Mouse (Mus musculus): ENCODE data around the gene Irs3.
"Not testable (repeated sequence)": the region's sequence is repeated elsewhere in the genome, so short reads cannot be mapped to it uniquely, and the experiment has no call there.

Irs3 gene

DNA sequence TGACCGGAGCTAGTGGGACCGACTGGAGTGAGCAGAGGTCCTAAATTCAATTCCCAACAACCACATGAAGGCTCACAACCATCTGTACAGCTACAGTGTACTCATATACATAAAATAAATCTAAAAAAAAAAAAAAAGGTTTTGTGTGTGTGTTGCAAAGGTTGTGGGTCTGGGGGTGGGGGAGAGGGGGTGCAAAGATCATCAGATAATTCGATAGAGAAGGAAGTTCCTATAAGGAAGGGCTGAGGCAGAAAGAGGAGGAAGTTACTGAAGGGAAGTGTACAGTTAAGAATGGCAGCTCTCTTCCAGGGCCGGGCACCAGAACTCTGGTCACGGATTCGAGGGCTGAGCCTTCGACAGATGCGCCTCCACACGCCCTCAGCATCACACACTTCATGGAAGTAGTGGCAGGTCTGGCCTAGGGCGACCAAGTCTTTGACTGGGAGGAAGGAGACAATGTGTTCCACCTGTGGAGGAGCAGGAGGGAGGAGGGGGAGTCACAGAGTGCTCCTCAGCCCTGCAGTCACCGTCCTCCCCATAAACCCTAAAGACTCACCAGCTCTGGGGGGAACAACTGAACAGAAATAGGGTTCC is 21.5 kb downstream of the Irs3 start:
- no peak for DNase-seq (ENCODE audit: low read depth)

DNA sequence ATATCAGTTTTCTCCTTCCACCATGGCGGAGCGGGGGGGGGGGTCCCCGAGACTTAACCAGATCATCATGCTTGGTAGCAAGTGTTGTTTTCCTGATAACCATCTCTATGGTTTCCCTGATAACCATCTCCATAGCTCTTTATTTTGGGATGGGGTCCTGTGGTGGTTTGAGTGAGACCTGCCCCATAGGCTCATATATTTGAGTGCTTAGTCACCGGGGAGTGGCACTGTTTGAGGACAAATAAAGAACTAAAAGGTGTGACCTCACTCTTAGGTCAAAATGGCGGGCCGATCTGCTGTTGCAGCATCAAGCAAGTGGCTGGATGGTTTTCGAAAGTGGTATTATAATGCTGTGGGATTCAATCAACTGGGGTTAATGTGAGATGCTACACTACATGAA is 30.2 kb downstream of the Irs3 start:
- no peak for DNase-seq (ENCODE audit: low read depth)

- DNase-seq (ENCODE audit: low read depth), result not testable (repeated sequence)
Observed at GRCm38 (mm10) chr5:137614921-137615320, 30.6 kb downstream of the Irs3 start.

DNA sequence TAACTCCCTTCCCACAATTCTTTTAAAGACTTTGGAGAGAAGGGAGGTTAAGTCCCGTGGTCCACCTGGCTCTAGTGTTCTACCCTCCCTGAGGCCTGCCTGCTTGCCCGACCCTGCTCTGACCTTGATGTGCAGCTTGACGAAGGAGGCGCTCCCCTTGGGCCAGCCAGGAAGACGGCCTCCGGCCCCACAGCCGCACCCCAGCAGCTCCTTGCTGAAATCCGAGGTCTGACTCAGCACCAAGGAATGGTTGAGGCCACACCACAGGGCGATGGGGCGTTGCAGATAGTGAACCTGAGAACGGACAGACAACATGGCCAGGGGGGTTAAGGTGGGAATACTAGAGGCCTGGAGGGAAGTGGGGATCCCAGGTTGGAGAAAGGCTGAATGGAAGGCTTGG is 32.0 kb downstream of the Irs3 start, which contains the start of gene Pcolce:
Gene Pcolce (minus strand): TSS at position 235 of the 400 bp plus-strand sequence.
- DNase-seq (ENCODE audit: low read depth), result no peak

- DNase-seq (ENCODE audit: low read depth), result no peak
Observed at GRCm38 (mm10) chr5:137613076-137613475, 32.4 kb downstream of the Irs3 start.

DNA sequence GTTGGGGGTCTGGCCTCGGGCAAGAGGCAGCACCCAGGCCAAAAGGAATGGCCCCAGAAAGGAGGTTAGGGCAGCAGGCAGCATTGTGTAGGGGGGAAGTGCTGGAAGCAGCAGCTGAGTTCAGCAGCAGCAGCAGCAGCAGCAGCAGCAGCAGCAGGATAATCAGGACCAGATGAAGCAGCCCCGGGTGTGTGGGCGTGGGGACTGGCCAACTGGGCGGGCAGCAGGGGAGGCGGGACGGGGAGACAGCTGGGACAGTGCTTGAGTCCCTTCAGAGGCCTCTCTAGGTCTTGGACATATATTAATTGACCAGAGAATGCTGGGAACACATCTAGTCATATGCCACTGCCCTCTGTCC is 34.3 kb downstream of the Irs3 start:
- DNase-seq (ENCODE audit: low read depth), result no peak

GRCm38 (mm10) chr5:137610548-137611244 is 34.8 kb downstream of the Irs3 start:
- DNase-seq (ENCODE audit: low read depth), result no peak

- no peak for DNase-seq (ENCODE audit: low read depth)
Observed at GRCm38 (mm10) chr5:137610056-137610455, 35.5 kb downstream of the Irs3 start.

DNA sequence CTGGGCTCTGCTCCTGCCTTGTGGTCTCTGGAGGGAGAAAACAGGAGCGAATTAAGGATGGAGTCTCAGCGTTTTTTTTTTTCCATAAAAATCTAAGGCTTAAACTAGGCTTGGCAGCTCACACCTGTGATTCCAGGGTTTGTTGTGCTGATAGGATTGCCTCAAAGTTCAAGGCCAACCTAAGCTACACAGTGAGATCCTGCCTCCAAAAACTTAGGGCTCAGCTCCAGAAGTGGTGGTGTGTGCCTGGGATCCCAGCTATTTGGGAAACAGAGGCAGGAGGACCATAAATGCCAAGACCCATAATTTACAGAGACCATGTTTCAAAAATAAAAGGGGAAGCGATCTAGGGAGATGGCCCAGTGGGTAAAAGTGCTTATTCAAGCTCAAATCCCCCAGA is 36.2 kb downstream of the Irs3 start:
- no peak for DNase-seq (ENCODE audit: low read depth)

GRCm38 (mm10) chr5:137608654-137609190 is 36.8 kb downstream of the Irs3 start:
- no peak for DNase-seq (ENCODE audit: low read depth)

DNA sequence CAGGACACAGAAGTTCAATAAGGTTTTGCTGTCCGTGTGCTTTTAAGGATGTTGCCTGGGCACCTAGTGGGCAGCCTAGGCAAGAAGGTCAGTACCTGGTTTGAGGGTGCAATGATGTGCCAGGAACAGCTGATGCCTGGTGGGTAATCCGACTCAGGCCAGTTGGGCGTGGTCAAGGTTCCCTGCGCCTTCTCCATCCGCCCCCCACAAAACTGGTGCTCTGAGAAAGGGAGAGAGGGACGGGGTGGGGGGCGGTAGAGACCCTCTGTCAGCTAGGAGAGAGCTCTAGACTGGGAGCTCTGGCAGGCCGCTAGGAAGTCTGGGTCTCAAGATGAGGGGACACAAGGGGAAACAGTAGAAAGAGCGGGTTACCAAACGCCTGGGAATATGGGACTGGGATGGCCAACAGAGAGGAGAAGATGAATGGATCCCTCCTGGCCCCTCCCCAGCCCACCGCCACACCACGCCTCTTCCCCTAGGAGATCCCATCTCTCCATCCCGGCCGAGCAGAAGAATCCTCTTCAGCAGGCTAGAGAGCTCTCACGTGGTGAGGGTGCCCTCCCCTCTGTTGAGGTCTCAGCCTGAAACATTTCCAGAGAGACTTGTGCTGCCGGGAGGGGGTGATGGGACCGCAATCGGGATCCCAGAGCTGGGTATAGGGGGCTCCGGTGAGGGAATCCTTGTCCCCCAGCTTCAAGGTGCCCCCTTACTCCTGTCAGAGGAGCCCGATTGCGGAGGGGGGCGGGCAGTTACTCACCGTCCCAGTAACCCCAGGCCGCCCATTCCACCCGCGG is 37.5 kb downstream of the Irs3 start:
- no peak for DNase-seq (ENCODE audit: low read depth)

- DNase-seq (ENCODE audit: low read depth), result no peak
Observed at GRCm38 (mm10) chr5:137601365-137601729, 44.2 kb downstream of the Irs3 start.

- DNase-seq (ENCODE audit: low read depth), result peak; percentile 95
Observed at GRCm38 (mm10) chr5:137600619-137601364, 44.7 kb downstream of the Irs3 start, which contains the start of gene Mospd3. Gene Mospd3 (minus strand): TSS chr5:137601058.

DNA sequence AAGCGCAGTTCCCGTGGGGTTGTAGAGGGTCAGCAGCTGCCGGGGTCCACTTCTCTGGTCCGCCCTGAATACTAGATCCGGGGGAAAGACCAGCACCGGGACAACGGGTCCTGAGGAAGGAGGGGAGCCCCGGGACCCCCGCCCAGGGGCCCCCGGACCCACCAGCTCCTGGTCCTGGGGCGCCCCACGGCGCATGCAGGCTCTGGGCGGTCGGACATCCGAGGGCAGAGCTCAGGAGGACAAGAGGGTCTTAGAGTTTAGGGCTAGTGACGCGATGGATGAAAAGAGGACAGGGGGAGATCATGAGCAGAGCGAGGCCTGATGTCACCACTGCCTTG is 45.3 kb downstream of the Irs3 start:
- DNase-seq (ENCODE audit: low read depth), result no peak

- no peak for DNase-seq (ENCODE audit: low read depth)
Observed at GRCm38 (mm10) chr5:137599600-137599999, 45.9 kb downstream of the Irs3 start.

- no peak for DNase-seq (ENCODE audit: low read depth)
Observed at GRCm38 (mm10) chr5:137598100-137598826, 47.3 kb downstream of the Irs3 start.

DNA sequence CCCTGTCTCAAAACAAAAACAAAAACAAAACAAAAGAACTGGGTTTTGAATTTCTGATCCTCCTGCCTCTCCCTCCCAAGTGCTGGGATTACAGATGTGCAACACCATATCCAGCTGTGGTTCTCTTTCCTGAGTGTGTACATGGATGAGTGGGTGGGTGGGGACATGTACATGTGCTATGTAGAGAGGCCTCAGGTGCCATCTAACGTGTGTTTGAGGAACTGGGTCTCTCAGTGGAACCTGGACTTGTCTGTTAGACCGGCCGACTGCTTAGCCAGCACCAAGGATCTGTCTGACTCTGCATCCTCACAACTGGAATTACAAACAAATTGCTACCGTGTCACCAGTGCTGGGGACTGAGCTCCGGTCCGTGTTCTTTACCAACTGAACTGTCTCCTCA is 47.9 kb downstream of the Irs3 start:
- no peak for DNase-seq (ENCODE audit: low read depth)

DNA sequence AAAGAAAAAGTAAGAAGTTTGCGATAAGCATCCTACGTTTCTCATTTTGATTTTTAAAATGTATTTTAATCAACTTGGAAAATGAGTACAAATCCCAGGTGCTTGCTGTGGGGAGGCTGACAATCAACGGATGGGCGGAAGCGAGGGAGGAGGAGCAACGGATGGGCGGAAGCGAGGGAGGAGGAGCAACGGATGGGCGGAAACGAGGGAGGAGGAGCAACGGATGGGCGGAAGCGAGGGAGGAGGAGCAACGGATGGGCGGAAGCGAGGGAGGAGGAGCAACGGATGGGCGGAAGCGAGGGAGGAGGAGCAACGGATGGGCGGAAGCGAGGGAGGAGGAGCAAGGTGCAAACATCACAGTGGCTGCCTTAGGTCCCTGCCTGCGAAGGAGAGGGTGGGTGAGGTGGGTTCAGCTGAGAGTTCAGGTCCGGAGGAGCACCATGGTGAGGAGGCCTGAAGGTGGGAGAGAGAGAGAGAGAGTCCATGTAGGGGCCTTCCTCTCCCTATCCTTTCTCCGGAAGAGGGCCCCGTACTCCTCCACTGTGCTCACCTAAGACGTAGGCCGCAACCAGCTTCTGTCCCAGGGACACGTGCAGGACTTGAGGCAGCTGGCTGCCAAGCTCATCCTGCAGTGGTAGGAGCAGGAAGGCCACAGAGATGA is 48.8 kb downstream of the Irs3 start:
- no peak for DNase-seq (ENCODE audit: low read depth)

DNA sequence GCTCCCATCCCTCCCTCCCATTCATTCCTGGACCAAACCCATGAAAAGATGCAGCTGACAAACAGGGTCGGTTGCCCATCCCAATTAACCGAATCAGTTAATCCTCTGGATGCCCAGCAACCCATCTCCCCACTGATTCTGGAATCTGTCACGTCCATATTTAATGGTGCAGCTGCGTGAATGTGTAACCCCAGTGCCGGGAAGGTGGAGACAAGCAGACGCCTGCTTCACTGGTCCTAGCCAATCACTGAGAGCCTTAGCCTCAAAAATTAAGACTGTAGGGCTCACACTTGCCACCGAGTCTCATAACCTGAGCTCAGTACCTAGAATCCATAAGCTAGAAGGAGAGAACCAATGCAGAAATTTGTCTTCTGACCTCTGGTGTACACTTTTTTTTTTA is 49.6 kb downstream of the Irs3 start:
- DNase-seq (ENCODE audit: low read depth), result no peak
